Mouse (Mus musculus): Measurements from ENCODE around the gene AC109138.7.
"Not testable (repeated sequence)": the region's sequence is repeated elsewhere in the genome, so short reads cannot be mapped to it uniquely, and the experiment has no call there.

The AC109138.7 gene

DNA sequence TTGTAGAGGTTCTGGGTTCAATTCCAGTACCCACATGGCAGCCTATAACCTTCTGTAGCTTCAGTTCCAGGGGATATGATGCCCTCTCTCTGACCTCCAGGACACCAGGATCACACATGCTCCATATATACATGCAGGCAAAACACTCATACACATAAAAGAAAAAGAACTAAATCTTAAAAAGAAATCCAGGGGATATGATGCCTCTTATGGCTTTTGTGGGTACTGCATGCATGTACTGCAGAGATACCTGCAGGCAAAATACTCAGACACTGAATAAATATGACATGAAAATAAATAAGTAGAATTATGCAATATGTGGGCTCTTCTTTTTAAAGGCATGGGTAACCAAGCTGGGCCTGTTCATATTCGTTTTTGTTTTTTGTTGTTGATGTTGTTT is 32.9 kb downstream of the AC109138.7 start:
- no peak for DNase-seq (ENCODE audit: low read depth, low spot score)

GRCm38 (mm10) chr19:4248683-4249082 is 34.5 kb downstream of the AC109138.7 start:
- DNase-seq (ENCODE audit: low read depth, low spot score) = not testable (repeated sequence)

DNA sequence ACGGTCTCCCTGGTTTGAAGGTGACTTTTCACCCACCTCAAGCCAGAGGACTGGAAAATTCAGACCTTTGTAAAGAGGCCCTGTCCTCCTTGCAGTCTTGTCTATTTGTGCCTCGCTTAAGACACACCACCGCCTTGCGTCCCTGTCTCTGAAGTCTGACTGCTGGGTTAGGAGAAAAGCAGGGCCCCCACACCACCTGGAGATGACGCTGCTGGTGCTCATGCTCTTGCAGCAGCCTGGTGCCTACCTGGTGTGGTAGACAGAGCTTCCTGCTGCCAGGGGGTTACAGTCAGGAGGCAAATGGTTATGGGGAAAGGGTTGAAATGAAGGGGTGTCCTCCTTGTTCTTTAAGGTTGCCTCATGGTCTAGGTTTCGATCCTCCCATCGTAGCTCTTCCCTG is 40.1 kb downstream of the AC109138.7 start:
- no peak for DNase-seq (ENCODE audit: low read depth, low spot score)

DNA sequence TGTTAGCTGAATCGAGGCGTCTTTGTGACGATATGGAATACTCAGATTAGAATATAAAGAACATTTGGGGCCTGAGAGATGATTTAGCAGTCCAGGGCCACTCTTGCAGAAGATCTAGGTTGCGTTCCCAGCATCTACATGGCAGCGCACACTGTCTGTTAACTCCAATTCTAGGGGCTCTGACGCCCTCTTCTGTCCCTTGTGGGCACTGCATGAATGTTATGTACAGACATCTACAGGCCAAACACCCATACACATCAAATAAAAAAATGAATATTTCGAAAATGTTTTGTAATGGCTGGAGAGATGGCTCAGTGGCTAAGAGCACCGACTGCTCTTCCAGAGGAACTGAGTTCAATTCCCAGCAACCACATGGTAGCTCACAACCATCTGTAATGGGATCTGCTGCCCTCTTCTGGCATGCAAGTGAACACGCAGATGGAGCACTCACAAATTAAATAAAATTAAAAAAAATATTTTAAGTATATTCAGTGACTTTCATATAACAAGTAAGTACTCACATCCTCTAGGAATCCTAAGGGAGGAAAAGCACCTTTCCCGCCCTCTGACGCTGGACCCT is 41.5 kb downstream of the AC109138.7 start:
- DNase-seq (ENCODE audit: low read depth, low spot score) = no peak

GRCm38 (mm10) chr19:4257216-4257896 is 43.2 kb downstream of the AC109138.7 start:
- DNase-seq (ENCODE audit: low read depth, low spot score) = peak; percentile 91

DNA sequence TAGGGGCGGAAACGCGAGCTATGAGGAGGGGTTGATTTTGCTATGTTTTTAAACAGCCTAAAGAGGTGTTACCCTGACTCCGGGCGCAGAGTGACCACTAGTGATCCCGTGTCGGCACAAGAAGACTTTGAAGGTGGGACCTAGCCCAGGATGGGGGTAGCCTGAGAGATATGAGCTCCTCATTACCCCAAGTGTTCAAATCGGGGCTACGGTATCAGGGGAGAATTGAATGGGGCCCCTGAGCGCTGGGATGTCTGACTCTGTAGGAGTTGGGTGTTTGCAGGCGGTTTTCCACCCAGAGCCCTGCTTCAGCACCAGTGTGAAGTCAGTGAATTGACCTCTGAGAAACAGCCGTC is 43.7 kb downstream of the AC109138.7 start:
- no peak for DNase-seq (ENCODE audit: low read depth, low spot score)

GRCm38 (mm10) chr19:4261038-4261698 is 47.0 kb downstream of the AC109138.7 start:
- no peak for DNase-seq (ENCODE audit: low read depth, low spot score)

DNA sequence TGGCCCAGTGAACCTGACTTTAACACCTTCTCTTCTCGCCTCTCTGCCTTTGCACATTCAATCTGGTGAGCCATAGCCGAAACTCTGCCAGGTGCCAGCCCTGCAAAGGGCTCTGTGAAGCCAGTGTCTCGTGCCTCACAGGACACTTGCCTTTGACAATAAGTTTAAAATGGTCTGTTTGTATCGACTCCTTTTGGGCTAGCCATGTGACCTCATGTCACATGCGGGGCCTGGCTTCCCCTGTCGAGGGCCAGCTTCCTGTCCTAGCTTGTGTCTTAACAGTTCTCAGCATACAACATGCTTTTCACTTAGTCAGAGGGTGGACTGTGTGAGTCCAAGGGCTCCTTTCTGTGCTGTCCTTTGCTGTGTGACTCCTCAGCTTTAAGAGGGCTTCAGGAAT is 48.6 kb downstream of the AC109138.7 start:
- DNase-seq (ENCODE audit: low read depth, low spot score) = no peak

- no peak for DNase-seq (ENCODE audit: low read depth, low spot score)
These were observed 49.5 kb downstream of the AC109138.7 start for GRCm38 (mm10) chr19:4263702-4264101.

GRCm38 (mm10) chr19:4264171-4264780 is 50.1 kb downstream of the AC109138.7 start:
- no peak for DNase-seq (ENCODE audit: low read depth, low spot score)

DNA sequence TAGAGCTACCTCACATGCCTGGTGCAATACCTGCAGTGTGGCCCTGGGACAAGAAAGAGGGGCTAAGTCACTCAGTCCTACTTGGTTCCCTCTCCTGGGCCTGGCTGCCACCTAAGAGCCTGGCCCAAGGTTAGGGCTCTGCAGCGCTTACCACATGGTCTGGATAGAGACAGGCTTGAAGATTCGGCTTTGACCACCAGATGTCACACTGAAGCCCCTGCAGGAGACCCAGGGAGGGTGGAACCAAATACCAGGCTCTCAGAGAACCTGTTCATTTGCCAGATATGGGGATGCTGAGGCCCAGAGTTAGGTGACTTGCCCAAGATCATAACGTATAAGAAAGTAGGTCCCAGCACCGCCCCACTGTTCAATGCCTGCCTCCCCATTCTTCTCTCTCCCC is 51.8 kb downstream of the AC109138.7 start:
- no peak for DNase-seq (ENCODE audit: low read depth, low spot score)

DNA sequence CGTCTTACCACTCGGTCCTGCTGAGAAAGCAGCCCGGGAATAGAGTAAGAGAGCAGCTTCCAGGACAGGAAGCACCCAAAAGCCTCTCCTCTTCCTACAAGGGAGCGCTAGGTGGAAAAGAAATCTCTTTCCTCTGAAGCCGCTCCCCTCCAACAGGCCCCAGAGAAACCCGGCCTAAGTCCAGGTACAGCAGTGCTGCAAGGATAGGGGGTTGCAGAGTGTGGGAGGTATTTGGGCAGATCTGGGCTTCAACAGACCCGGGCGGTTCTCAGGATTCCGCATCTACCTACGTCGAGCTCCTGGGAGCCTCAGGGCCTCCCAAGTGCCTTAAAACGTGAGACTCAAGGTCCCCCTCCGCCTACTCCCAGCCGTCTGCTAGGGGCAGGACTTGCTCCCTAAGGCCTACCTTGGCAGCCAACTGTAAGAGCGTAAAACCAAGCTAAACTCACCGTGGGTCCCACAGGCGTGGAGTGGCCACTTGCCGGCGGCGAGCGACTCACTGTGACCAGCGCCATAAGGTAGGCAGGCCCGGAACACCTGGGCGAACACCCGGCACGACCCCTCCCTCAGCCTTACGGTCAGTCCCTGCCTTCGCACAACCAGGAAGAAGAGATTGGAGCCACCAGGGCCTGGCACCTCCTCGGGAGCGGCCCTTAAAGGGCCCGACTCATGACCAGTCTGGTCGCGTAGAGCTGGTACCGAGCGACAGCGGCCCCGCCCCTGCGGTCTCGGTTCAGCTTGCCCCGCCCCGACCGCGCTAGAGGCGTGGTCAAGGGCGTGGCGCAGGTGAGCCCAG is 54.6 kb downstream of the AC109138.7 start, which contains the start of gene Ssh3:
TSS of gene Ssh3 (minus strand) at position 615 of the 796 bp plus-strand sequence.
- peak; percentile 52 for DNase-seq (ENCODE audit: low read depth, low spot score)

GRCm38 (mm10) chr19:4270187-4270586 is 56.0 kb downstream of the AC109138.7 start:
- no peak for DNase-seq (ENCODE audit: low read depth, low spot score)

DNA sequence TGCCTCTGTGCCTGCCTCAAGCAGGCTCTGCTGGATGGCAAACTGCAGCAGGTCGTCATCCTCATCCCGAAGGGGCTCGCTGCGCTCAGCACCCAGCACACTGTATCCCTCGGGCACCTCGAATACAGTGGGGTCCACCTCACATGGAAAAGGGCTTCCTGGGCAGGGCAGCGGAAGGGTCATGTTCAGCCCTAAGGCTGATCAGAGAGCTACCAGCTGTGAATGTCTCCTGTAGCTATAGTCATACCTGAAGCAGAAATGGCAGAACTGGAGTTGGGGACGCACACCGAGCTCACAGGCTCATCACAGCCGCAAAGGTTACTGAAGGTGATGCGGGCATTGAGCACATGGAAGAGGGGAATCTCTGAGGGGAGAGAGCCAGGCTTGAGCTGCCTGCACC is 56.8 kb downstream of the AC109138.7 start:
- DNase-seq (ENCODE audit: low read depth, low spot score) = no peak

DNA sequence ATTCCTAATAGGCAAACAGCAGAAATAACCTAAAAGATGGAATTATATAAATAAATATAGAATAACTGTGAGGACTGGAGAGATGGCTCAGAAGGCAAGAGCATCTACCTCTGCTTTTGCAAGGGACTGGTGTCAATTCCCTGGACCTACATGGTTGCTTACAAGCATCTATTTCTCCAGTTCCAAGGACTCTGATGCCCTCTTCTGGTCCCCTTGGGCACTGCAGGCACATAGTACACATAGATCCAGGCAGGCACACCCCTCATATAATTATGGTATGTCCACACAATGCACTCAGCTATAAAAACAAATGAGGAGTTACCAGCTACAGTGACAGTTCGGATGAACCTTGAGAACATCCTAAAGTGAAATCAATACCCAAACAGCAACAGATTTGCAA is 65.3 kb downstream of the AC109138.7 start:
- no peak for DNase-seq (ENCODE audit: low read depth, low spot score)

DNA sequence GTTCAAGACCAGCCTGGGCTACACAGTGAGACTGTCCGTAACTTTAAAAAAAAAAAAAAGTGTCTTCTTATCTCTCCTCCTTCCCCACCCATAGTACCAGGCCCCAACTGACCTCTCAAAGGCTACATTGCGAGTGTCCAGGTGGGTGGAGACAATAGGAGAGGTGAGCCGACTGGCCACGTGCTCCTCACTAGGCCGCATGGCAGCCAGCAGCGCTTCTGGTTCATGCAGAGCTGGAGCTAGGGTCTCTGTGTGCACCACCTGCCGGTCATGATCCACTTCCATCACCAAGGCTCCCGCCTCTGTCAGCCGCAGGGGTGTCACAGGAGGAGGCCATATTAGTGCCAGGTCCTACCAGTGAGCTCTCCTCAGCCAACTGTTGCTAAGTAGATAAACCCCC is 66.3 kb downstream of the AC109138.7 start:
- DNase-seq (ENCODE audit: low read depth, low spot score) = no peak
